Mouse (Mus musculus): Measurements from ENCODE around the gene Tead3. TPM values are rescaled to one million over a fixed set of nuclear protein-coding genes. Genes with fewer than 3 reads are reported as not detected.
"Not testable (repeated sequence)": the region's sequence is repeated elsewhere in the genome, so short reads cannot be mapped to it uniquely, and the experiment has no call there.

Gene Tead3
- polyA plus RNA-seq, 1 experiment, result 15.7 TPM

DNA sequence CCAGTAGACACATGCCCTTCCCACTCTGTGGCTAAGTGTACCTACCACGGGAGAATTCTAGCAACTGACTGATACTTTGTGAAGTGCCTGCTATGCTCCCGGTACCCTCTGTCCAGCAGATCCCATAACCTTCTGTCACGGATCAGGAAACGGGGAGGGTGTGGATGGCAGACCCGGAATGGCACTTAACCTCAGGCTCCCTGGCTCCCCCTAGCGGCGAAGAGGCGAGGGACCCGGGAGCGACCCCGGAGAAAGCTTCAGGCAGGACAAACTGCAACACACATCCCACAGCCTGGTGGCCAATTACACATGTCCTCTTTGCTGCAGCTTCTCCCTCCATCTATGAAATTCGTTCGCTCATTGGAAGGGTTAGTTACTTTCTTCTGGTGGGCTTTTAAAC, 17.8 kb upstream of the Tead3 start:
- 6% methylated on average over 13 of the region's 13 CpGs for WGBS
- TF ChIP-seq CTCF (conservative IDR thresholded peaks at IDR 0.05; ENCODE audit: insufficient read depth, insufficient read length, low read depth, low read length), result peak; percentile 87
- TF ChIP-seq POLR2A (IDR thresholded peaks at IDR 0.05; ENCODE audit: low read depth, low read length), result no peak
- Histone ChIP-seq H3K36me3 (ENCODE audit: control insufficient read depth, insufficient read depth, low read length) (no peaks in the 10 kb centered on the region), H3K4me1 (ENCODE audit: control insufficient read depth, insufficient read depth, low read length) (no peaks in the 10 kb centered on the region), H3K27me3 (replicated peaks; ENCODE audit: control insufficient read depth, insufficient read depth, low read length) (no peaks in the 10 kb centered on the region; the same call in 1 of the 2 replicates), H3K4me3 (ENCODE audit: insufficient read depth, low read depth, low read length) (no peak overlapping the region), H3K27ac (ENCODE audit: insufficient read depth, low read depth, low read length) (no peak overlapping the region)
- peak; percentile 86 for DNase-seq

DNA sequence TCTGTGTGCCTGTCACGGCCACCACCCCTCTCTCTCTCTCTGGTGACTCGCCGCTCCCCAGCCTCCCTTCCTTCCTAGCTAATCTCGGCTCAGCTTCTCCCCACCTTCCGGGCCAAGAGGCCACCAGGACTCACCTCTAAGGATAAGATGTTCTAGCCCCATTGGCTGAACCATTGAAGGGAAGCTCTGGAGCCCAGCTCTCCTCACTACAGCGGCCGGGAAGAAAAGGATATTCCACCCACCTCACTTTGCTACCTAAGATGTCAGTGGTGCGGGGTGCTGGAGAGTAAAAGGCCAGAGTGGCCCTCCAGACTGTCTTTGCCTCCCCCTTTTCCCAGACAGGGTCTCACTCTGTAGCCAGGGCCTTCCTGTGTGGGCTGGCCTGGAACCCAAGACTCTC, 14.5 kb upstream of the Tead3 start, which contains the start of gene Tulp1:
Gene Tulp1, minus strand, starts transcription at position 101 of the 400 bp plus-strand sequence.
- no peaks in the 10 kb centered on the region for H3K36me3 ChIP-seq (ENCODE audit: control insufficient read depth, insufficient read depth, low read length)
- no peak within 1 kb of the TSS for H3K27ac ChIP-seq (ENCODE audit: insufficient read depth, low read depth, low read length)
- H3K4me1 ChIP-seq (ENCODE audit: control insufficient read depth, insufficient read depth, low read length), result no peaks in the 10 kb centered on the region
- DNase-seq, result no peak
- no peaks in the 10 kb centered on the region; the same call in 1 of the 2 replicates for H3K27me3 ChIP-seq (replicated peaks; ENCODE audit: control insufficient read depth, insufficient read depth, low read length)
- TF ChIP-seq CTCF (conservative IDR thresholded peaks at IDR 0.05; ENCODE audit: insufficient read depth, insufficient read length, low read depth, low read length) (no peak), POLR2A (IDR thresholded peaks at IDR 0.05; ENCODE audit: low read depth, low read length) (no peak)
- no peak within 1 kb of the TSS for H3K4me3 ChIP-seq (ENCODE audit: insufficient read depth, low read depth, low read length)
- WGBS, result 81% methylated on average over 8 of the region's 8 CpGs

DNA sequence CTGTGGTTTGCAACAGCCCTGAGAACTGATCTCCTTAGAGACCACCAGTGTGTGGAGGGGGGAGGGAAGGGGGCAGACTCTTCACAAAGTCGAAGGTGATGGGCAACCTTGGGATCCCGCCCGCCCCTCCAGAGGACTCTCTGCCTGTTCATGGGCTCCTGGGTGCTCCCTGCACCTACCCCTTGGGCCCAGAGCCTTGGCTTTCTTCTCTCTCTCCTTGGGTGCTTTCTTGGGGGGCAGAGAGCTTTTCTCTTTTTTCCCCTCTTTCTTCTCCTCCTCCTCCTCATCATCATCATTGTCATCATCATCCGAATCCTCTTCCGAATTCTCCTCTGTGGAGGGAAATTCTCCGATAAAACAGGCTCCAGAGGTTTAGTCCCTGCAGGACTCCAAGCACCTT, 12.9 kb upstream of the Tead3 start:
- H3K4me1 ChIP-seq (ENCODE audit: control insufficient read depth, insufficient read depth, low read length), result no peaks in the 10 kb centered on the region
- WGBS, result 54% methylated on average over 6 of the region's 6 CpGs
- H3K27me3 ChIP-seq (replicated peaks; ENCODE audit: control insufficient read depth, insufficient read depth, low read length), result no peaks in the 10 kb centered on the region; the same call in 1 of the 2 replicates
- no peaks in the 10 kb centered on the region for H3K36me3 ChIP-seq (ENCODE audit: control insufficient read depth, insufficient read depth, low read length)
- DNase-seq, result no peak
- TF ChIP-seq CTCF (conservative IDR thresholded peaks at IDR 0.05; ENCODE audit: insufficient read depth, insufficient read length, low read depth, low read length), result no peak
- TF ChIP-seq POLR2A (IDR thresholded peaks at IDR 0.05; ENCODE audit: low read depth, low read length), result no peak
- no peak overlapping the region for H3K27ac ChIP-seq (ENCODE audit: insufficient read depth, low read depth, low read length)
- no peak overlapping the region for H3K4me3 ChIP-seq (ENCODE audit: insufficient read depth, low read depth, low read length)

DNA sequence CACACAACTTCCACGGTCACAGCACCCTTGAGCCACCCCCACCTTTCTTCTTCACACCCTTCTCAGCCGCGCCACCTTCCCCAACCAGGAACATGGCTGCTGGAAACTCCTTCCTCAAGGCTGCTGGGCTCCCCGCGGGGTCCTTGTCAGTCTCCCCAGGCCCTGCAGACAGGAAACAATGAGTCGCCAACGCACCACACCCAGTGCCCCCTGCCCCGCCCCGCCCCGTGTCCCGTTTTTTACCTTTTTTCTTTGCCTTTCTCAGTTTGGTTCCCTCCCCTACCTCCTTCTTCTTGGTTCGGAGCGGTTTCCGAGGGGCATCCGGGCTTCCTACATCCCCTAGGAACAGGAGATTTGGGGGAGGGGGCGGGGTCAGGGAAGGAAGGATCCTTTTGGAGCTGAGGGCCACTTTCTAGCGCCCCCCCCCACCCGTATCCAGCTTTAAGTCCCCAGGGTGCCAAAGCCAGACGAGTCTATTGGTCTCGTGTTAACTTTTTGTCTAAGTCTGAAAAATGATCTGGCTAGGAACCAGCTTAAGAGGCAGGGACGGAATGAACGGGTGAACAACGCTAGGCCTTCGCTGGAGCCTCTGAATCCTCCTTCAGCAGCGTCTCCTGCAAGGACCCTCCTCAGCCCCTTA, 12.2 kb upstream of the Tead3 start:
- no peak overlapping the region for H3K4me3 ChIP-seq (ENCODE audit: insufficient read depth, low read depth, low read length)
- no peak overlapping the region for H3K27ac ChIP-seq (ENCODE audit: insufficient read depth, low read depth, low read length)
- no peaks in the 10 kb centered on the region; the same call in 1 of the 2 replicates for H3K27me3 ChIP-seq (replicated peaks; ENCODE audit: control insufficient read depth, insufficient read depth, low read length)
- H3K36me3 ChIP-seq (ENCODE audit: control insufficient read depth, insufficient read depth, low read length), result no peaks in the 10 kb centered on the region
- WGBS, result 18% methylated on average over 25 of the region's 25 CpGs
- DNase-seq, result no peak
- no peaks in the 10 kb centered on the region for H3K4me1 ChIP-seq (ENCODE audit: control insufficient read depth, insufficient read depth, low read length)
- TF ChIP-seq CTCF (conservative IDR thresholded peaks at IDR 0.05; ENCODE audit: insufficient read depth, insufficient read length, low read depth, low read length) (no peak), POLR2A (IDR thresholded peaks at IDR 0.05; ENCODE audit: low read depth, low read length) (no peak)

DNA sequence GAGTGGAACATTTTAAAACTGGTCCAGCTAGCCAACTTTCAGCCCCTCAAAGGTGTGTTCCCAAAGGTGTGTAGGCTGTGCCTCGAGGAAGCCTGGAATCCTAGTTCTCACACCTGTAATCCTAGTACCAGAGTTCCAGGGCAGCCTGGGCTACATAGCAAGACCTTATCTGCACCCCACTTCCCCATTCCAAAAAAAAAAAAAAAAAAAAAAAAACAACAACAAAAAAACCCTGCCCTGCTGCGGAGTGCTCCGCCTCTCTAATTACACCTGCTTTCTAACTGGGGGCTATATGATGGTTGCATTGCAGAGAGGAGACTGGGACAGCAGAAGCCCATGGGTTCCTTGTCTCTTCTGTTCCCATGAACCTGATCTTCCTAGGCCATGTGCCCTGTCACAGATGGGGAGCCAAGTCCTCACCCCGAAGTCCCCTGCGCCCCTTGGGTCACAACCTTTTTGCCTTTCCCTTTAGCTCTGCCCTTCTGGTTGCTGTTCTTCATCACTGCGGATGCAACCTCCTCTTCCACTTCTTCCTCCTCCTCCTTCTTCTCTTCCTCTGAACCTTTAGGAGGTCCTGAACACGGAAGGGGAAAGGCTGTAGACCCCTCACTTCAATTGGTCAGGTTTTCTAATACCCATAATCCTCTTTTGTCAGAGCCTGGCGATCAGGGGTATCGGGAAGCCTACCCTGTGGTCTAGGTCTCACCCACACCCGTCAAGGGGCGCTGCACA, 11.5 kb upstream of the Tead3 start:
- Histone ChIP-seq H3K36me3 (ENCODE audit: control insufficient read depth, insufficient read depth, low read length) (no peaks in the 10 kb centered on the region), H3K27me3 (replicated peaks; ENCODE audit: control insufficient read depth, insufficient read depth, low read length) (no peaks in the 10 kb centered on the region; the same call in 1 of the 2 replicates), H3K4me3 (ENCODE audit: insufficient read depth, low read depth, low read length) (no peak overlapping the region), H3K4me1 (ENCODE audit: control insufficient read depth, insufficient read depth, low read length) (no peaks in the 10 kb centered on the region), H3K27ac (ENCODE audit: insufficient read depth, low read depth, low read length) (no peak overlapping the region)
- 57% methylated on average over 11 of the region's 11 CpGs for WGBS
- TF ChIP-seq CTCF (conservative IDR thresholded peaks at IDR 0.05; ENCODE audit: insufficient read depth, insufficient read length, low read depth, low read length) (no peak), POLR2A (IDR thresholded peaks at IDR 0.05; ENCODE audit: low read depth, low read length) (no peak)
- no peak for DNase-seq

DNA sequence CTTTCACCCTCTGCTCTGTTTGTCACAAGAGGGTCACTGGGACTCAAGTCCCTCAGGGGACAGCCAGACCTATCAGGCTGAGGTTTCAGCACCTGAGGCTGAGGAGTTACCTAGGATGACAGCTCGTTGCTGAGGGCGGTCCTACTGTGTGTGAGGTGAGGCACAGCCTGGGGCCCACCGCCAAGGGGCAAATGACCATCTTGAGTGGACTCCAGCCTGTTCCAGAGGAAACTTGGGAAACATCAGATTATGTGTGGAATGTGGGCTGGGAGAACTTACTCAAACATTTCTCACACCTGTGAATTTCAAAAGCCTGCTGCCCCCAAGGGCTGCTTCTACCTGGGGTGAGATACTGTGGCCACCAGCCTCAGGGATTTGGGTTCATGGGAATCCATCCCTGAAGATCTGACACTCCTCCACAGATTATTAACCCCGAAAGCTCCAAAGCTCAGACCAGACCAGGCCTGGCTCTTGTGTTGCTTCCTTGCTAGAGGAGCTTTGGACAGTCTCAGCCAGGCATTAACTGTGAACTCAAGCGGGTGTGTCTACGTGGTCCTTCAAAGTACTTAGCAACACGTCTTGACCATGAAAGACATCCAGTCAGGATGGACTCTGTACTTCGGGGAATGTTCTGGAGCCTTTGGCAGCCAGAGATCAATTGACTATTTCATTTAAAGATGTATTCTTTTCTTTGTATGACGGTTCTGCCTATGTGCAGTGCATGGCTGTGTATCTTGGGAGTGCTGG, 10.1 kb upstream of the Tead3 start:
- Histone ChIP-seq H3K4me3 (ENCODE audit: insufficient read depth, low read depth, low read length) (no peak overlapping the region), H3K27ac (ENCODE audit: insufficient read depth, low read depth, low read length) (no peak overlapping the region), H3K4me1 (ENCODE audit: control insufficient read depth, insufficient read depth, low read length) (no peaks in the 10 kb centered on the region), H3K27me3 (replicated peaks; ENCODE audit: control insufficient read depth, insufficient read depth, low read length) (no peaks in the 10 kb centered on the region; the same call in 1 of the 2 replicates), H3K36me3 (ENCODE audit: control insufficient read depth, insufficient read depth, low read length) (no peaks in the 10 kb centered on the region)
- DNase-seq, result no peak
- TF ChIP-seq POLR2A (IDR thresholded peaks at IDR 0.05; ENCODE audit: low read depth, low read length), result no peak
- TF ChIP-seq CTCF (conservative IDR thresholded peaks at IDR 0.05; ENCODE audit: insufficient read depth, insufficient read length, low read depth, low read length), result no peak
- 80% methylated on average over 9 of the region's 9 CpGs for WGBS

- WGBS, result 36% methylated on average over 24 of the region's 24 CpGs
- not testable (repeated sequence) for DNase-seq; H3K27me3 ChIP-seq (replicated peaks; ENCODE audit: control insufficient read depth, insufficient read depth, low read length); H3K4me1 ChIP-seq (ENCODE audit: control insufficient read depth, insufficient read depth, low read length); H3K4me3 ChIP-seq (ENCODE audit: insufficient read depth, low read depth, low read length); H3K36me3 ChIP-seq (ENCODE audit: control insufficient read depth, insufficient read depth, low read length); H3K27ac ChIP-seq (ENCODE audit: insufficient read depth, low read depth, low read length)
These were observed 8.1 kb upstream of the Tead3 start for GRCm38 (mm10) chr17:28358576-28359261.
